Mouse (Mus musculus) liver, embryonic 14.5 days (tissue): ENCODE measurements around the gene Gm11634. TPM values are rescaled to one million over a fixed set of nuclear protein-coding genes. Genes with fewer than 3 reads are reported as not detected.
"Not testable (repeated sequence)": the region's sequence is repeated elsewhere in the genome, so short reads cannot be mapped to it uniquely, and the experiment has no call there.

Experiments
- ATAC-seq: fragments of 200-750 bp; cut with Nextera tagmentation; 2 replicates; pipeline ENCODE4 v1.8.0; 2017; ENCODE audit warnings: moderate number of reproducible peaks, mild to moderate bottlenecking, moderate library complexity; ENCODE audit not compliant: insufficient read depth
- DNase-seq, 3 experiments: peaks; one replicate each; pipeline ENCODE4 v3.0.0-alpha.2; 2012 to 2013; ENCODE audit warnings: low read depth in 3 of 3, low spot score in 3 of 3
- H3K27ac ChIP-seq: fragments of 300-500 bp; sonication (generic); 2 replicates; pipeline ENCODE4 v1.5.1; 2014; ENCODE audit warnings: moderate library complexity, mild to moderate bottlenecking, control low read depth, inconsistent platforms
- H3K27me3 ChIP-seq: fragments of 300-500 bp; sonication (generic); 2 replicates; pipeline ENCODE4 v1.6.1; 2014; ENCODE audit warnings: mild to moderate bottlenecking, low read length, moderate library complexity; ENCODE audit not compliant: control insufficient read depth, insufficient read depth
- H3K36me3 ChIP-seq: fragments of 300-500 bp; sonication (generic); replicated peaks from 2 replicates; pipeline ENCODE4 v1.6.1; 2014; ENCODE audit warnings: low read depth; ENCODE audit not compliant: control insufficient read depth, insufficient read depth
- H3K4me1 ChIP-seq, 2 experiments: fragments of 200-500 bp in 1 of 2; fragments of 300-500 bp in 1 of 2; sonication (generic) in 1 of 2; replicated peaks; 2 replicates each; pipeline ENCODE4 v1.6.1; 2012 to 2014; ENCODE audit warnings: antibody characterized with exemption in 1 of 2, inconsistent platforms in 1 of 2, low read length in 1 of 2; ENCODE audit not compliant: control insufficient read depth in 2 of 2, insufficient read depth in 2 of 2
- H3K4me2 ChIP-seq: fragments of 300-500 bp; sonication (generic); 2 replicates; pipeline ENCODE4 v1.6.1; 2014; ENCODE audit warnings: low read depth, mild to moderate bottlenecking, control low read depth, moderate library complexity
- H3K4me3 ChIP-seq, 2 experiments: fragments of 200-500 bp in 1 of 2; fragments of 300-500 bp in 1 of 2; sonication (generic) in 1 of 2; 2 replicates each; pipeline ENCODE4 v1.5.1; 2012 to 2014; ENCODE audit warnings: low read depth in 2 of 2, low read length in 2 of 2, mild to moderate bottlenecking in 2 of 2, control low read depth in 1 of 2, inconsistent platforms in 1 of 2, moderate library complexity in 1 of 2; ENCODE audit not compliant: insufficient read depth in 1 of 2
- H3K9ac ChIP-seq: fragments of 300-500 bp; sonication (generic); replicated peaks from 2 replicates; pipeline ENCODE4 v1.6.1; 2014; ENCODE audit warnings: mild to moderate bottlenecking, control low read depth, moderate library complexity
- H3K9me3 ChIP-seq: fragments of 300-500 bp; sonication (generic); 2 replicates; pipeline ENCODE4 v1.6.1; 2016; ENCODE audit warnings: low read length, mixed read lengths; ENCODE audit not compliant: control insufficient read depth
- CTCF ChIP-seq: IDR thresholded peaks from 2 replicates; pipeline ENCODE4 v1.5.1; 2016; ENCODE audit warnings: antibody characterized with exemption, low read depth, control low read depth
- EP300 ChIP-seq: IDR thresholded peaks from 2 replicates; pipeline ENCODE4 v1.6.1; 2016; ENCODE audit warnings: antibody characterized with exemption, low read depth
- WGBS: fragments of 180-500 bp; shearing (Covaris S2); extraction: QIAGEN DNeasy Blood & Tissue Kit; methylation state at CpG from one replicate; pipeline ENCODE4 v1.1.7; 2014; ENCODE audit not compliant: insufficient replicate concordance; 5-methylcytosine and 5-hydroxymethylcytosine counted together
- polyA plus RNA-seq, 2 experiments: library from polyadenylated mRNA; depleted of rRNA in 1 of 2; stranded (reverse) in 1 of 2; unstranded in 1 of 2; fragments of >200 nt; fragmentation: Nextera tagmentation in 1 of 2; extraction: Ambion mirVana in 1 of 2; gene quantifications; 2 replicates each; pipeline versions ENCODE4 v1.2.1 to v1.2.3; 2012 to 2014

Gm11634 gene
- not detected in 2 replicates for polyA plus RNA-seq (2012; rRNA removed)
- not detected in 2 replicates for polyA plus RNA-seq (2014; fragmentation: Nextera tagmentation; extraction: Ambion mirVana)

DNA sequence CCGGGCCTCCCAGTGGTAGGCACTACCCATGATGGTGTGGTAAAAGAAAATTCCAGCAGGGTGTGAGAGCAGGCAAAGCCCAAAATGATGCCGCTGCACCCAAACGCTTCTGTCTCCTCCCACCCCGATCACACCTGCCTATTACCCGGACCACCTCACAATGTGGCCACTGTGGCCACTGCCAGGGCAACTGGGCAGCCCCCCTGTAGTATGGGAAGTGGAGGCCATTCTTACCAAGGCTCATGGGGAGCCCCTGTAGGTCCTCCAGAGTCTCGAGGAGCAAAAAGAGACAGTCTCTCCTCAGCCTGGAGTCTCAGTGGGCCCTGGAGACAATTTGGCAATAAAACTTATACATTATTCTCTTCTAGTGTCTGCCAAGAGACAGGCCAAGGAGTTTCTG is at the start of gene Gm11634:
Gene Gm11634, minus strand, starts transcription at position 101 of the 400 bp plus-strand sequence.
- WGBS, result 60% methylated on average over 6 of the region's 6 CpGs
- no peak within 1 kb of the TSS for H3K27ac ChIP-seq
- TF ChIP-seq CTCF, result no peak
- no peak for TF ChIP-seq EP300
- H3K4me1 ChIP-seq, result no peaks in the 10 kb centered on the region
- DNase-seq, result no peak
- no peak for ATAC-seq
- no peak within 1 kb of the TSS for H3K9ac ChIP-seq
- no peaks in the 10 kb centered on the region; the same call in none of the 2 replicates for H3K27me3 ChIP-seq
- no peak within 1 kb of the TSS for H3K4me2 ChIP-seq
- no peaks in the 10 kb centered on the region for H3K9me3 ChIP-seq
- H3K36me3 ChIP-seq, result no peaks in the 10 kb centered on the region
- no peak within 1 kb of the TSS for H3K4me3 ChIP-seq

DNA sequence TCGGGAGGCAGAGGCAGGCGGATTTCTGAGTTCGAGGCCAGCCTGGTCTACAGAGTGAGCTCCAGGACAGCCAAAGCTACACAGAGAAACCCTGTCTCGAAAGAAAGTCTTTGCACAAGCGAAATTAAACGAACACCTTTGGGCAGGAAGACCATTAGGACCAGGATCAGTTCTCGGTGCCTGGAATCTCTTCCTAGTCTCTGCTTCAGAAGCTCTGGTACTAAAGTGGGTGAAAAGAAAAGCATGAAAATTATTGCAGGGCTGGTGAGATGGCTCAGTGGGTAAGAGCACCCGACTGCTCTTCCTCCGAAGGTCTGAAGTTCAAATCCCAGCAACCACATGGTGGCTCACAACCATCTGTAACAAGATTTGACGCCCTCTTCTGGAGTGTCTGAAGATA is 48.0 kb upstream of the Gm11634 start:
- not testable (repeated sequence) for H3K27me3 ChIP-seq, DNase-seq, H3K9me3 ChIP-seq, H3K36me3 ChIP-seq, H3K4me3 ChIP-seq, H3K4me1 ChIP-seq, H3K27ac ChIP-seq, H3K4me2 ChIP-seq, H3K9ac ChIP-seq, ATAC-seq
- WGBS, result 80% methylated on average over 10 of the region's 10 CpGs

DNA sequence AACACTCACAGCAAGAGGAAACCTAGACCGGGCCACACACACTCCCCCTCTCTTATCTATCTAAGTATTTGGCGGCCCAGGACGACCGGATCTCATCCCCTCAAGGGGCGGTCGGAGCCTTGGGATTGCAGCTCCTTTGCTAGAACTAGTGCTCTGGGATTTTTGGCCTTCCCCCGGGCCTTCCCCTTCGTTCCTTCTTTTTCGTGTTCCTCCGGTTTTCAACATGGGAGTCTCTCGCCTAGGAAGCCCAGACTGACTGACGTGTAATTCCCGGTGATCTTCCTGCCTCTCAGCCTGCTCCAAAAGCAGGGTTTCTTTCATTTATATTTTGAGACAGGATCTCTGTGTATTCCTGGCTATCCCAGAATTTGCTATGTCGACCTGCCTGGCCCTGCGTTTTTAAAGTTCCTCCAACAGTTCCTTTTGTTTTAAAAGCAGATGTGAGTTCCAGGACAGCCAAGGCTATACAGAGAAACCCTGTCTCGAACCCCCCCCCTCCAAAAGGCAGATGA is 47.3 kb upstream of the Gm11634 start:
- Histone ChIP-seq H3K27ac (peak overlapping the region; percentile 75), H3K4me2 (peak overlapping the region; percentile 63), H3K4me3 (peak overlapping the region; percentile 39 to 57; a peak in 3 of 4 replicates), H3K9ac (peak overlapping the region; percentile 77)
- H3K9me3 ChIP-seq, DNase-seq, H3K4me1 ChIP-seq, H3K27me3 ChIP-seq, H3K36me3 ChIP-seq: not testable (repeated sequence)
- 13% methylated on average over 15 of the region's 16 CpGs for WGBS
- ATAC-seq, result peak; percentile 0; the same call in 1 of the 2 replicates

DNA sequence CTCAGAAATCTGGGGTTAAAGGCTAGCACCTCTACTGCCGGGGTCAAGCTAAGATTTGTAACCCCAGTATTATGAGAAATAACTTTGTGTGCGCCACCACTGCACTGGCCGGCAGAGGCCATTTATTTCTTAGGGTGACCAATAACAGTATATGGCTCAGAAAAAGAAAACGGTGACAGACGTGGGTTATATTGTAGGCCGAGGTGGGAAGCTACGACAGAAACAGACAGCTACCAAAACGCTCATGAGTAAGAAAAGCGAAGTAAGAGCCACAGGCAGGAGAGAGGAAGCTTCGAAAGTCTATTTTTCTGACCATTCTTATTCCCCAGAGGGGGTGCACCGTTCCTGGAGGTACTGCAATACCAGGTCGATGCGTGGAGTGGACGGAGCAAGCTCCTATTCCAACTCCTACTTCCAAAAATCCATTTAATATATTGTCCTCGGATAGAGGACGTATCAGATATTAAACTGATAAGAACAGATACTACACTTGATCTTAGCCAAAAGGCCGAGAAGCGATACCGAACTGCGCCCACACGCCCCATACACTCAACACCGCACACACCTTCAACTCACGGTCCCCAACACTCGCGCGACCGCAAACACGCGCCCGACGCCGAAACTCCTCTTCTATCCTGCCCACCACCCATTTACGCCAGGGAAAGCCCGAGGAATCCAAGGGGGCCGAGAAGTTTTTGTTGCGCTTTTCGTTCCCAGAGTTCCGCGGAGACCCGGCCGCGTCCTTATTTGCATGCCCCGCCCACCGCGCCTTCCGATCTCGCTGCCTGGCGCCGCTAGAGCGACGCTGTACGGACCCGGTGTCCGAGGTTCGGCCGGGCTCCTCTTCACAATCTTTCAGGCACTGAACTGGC is 46.6 kb upstream of the Gm11634 start:
- peak overlapping the region; percentile 39 to 57; a peak in 3 of 4 replicates for H3K4me3 ChIP-seq
- peak; percentile 27 for TF ChIP-seq EP300
- WGBS, result under 1% methylated on average over 41 of the region's 56 CpGs

DNA sequence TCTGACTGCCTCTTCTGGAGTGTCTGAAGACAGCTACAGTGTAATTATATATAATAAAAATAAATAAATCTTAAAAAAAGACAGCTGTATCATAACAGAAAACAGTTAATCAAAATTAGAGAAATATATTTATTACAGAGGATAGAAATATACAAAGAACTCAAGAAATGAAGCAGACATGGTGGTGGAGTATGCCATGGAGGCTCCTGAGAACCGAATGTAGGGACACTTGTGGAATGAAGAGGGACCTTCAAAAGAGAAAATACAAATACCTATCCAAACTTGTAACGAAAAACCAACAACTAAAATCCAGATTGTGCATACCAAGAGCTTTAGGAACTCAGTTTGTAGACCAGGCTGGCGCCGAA is 46.0 kb upstream of the Gm11634 start:
- not testable (repeated sequence) for H3K27me3 ChIP-seq, H3K9me3 ChIP-seq, ATAC-seq, H3K36me3 ChIP-seq, H3K4me1 ChIP-seq, H3K4me3 ChIP-seq, H3K9ac ChIP-seq, DNase-seq
- peak overlapping the region; percentile 15; the same call in 1 of the 2 replicates for H3K4me2 ChIP-seq
- 0% methylated on average over 4 of the region's 4 CpGs for WGBS
- peak overlapping the region; percentile 54 for H3K27ac ChIP-seq

More for the DNA sequence above, 46.6 kb upstream of the Gm11634 start:
- not testable (repeated sequence) for H3K27me3 ChIP-seq, H3K4me1 ChIP-seq, H3K9me3 ChIP-seq, H3K36me3 ChIP-seq
- ATAC-seq, result peak; percentile 78
- peak in 2 of 3 experiments; percentile 63 to 64 for DNase-seq
- peak overlapping the region; percentile 75 for H3K27ac ChIP-seq
- H3K9ac ChIP-seq, result peak overlapping the region; percentile 77
- H3K4me2 ChIP-seq, result peak overlapping the region; percentile 63
